In the genomic region with DNA sequence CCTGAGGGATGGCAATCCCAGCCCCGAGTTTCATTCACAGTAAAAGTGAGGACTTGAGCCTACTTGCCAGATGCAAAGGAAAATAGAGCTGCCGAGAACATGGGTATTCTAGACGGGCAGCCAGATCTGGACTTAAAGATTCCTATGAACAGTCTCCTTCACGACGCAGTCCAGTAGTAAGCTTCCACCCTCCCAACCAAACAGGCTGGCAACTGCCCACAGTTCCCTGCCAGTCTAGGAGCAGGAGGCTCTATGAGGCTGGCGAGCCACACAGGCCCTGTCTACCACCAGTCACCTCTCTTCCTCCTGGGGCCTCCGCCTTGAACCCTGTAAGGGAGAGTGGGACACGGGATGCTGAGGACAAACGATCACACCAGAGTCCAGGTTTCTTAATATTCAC, we compare ENCODE assay signal across 27 mouse cellular contexts.
"Had no signal": no experiment of that assay in that cellular context is flagged by ENCODE, and none has a peak within 500 bp of the region (broad histone marks: within the 10 kb centered on the region; RNA-seq: fewer than 3 reads in every experiment).

No protein-coding gene starts in this region.

- DNase-seq: heart, postnatal 10 days; heart, postnatal 4 days; kidney, adult 11 months; kidney, adult 18-20 months; kidney, adult 2 months; kidney, adult 8-10 months; kidney, adult 9 months; kidney, postnatal 10 days; kidney, postnatal 14 days; kidney, postnatal 25 days; kidney, postnatal 36 days; kidney, postnatal 4 days; layer of hippocampus, adult 9-11 months had no signal

- H3K4me1 ChIP-seq: heart, embryonic 12.5 days; heart, embryonic 13.5 days; heart, embryonic 15.5 days; hindbrain, embryonic 10.5 days; hindbrain, embryonic 12.5 days; hindbrain, embryonic 13.5 days; hindbrain, embryonic 15.5 days; intestine, embryonic 15.5 days; kidney, embryonic 15.5 days had no signal

- H3K36me3 ChIP-seq: heart, embryonic 12.5 days; heart, embryonic 13.5 days; heart, embryonic 15.5 days; hindbrain, embryonic 10.5 days; hindbrain, embryonic 12.5 days; hindbrain, embryonic 13.5 days; hindbrain, embryonic 15.5 days; intestine, embryonic 15.5 days; kidney, embryonic 15.5 days had no signal

- H3K4me3 ChIP-seq: heart, embryonic 12.5 days; heart, embryonic 13.5 days; heart, embryonic 15.5 days; hindbrain, embryonic 10.5 days; hindbrain, embryonic 12.5 days; hindbrain, embryonic 13.5 days; hindbrain, embryonic 15.5 days; intestine, embryonic 15.5 days; kidney, embryonic 15.5 days; layer of hippocampus, adult 2 months; left cerebral cortex, adult 2 months had no signal

- H3K27ac ChIP-seq: heart, embryonic 13.5 days; heart, embryonic 15.5 days; hindbrain, embryonic 10.5 days; hindbrain, embryonic 12.5 days; hindbrain, embryonic 13.5 days; hindbrain, embryonic 14.5 days; hindbrain, embryonic 15.5 days; hindbrain, postnatal 0 days; intestine, embryonic 15.5 days; kidney, embryonic 15.5 days; kidney, postnatal 0 days; layer of hippocampus, adult 2 months; left cerebral cortex, adult 2 months had no signal

- H3K27me3 ChIP-seq: heart, embryonic 12.5 days; heart, embryonic 13.5 days; heart, embryonic 15.5 days; hindbrain, embryonic 12.5 days; hindbrain, embryonic 13.5 days; hindbrain, embryonic 15.5 days; intestine, embryonic 15.5 days; kidney, embryonic 15.5 days had no signal

- H3K9ac ChIP-seq: heart, embryonic 12.5 days; heart, embryonic 13.5 days; heart, embryonic 15.5 days; hindbrain, embryonic 12.5 days; hindbrain, embryonic 13.5 days; hindbrain, embryonic 14.5 days; hindbrain, embryonic 15.5 days; intestine, embryonic 15.5 days; kidney, embryonic 15.5 days had no signal
